Mouse (Mus musculus) spleen, postnatal 14 days (tissue): ENCODE data around the gene Gm7029.
"Not testable (repeated sequence)": the region's sequence is repeated elsewhere in the genome, so short reads cannot be mapped to it uniquely, and the experiment has no call there.

Experiments
- DNase-seq, 2 experiments: peaks; one replicate each; pipeline ENCODE4 v3.0.0; 2021 to 2022; ENCODE audit warnings: low spot score in 2 of 2

Gm7029 gene

DNA sequence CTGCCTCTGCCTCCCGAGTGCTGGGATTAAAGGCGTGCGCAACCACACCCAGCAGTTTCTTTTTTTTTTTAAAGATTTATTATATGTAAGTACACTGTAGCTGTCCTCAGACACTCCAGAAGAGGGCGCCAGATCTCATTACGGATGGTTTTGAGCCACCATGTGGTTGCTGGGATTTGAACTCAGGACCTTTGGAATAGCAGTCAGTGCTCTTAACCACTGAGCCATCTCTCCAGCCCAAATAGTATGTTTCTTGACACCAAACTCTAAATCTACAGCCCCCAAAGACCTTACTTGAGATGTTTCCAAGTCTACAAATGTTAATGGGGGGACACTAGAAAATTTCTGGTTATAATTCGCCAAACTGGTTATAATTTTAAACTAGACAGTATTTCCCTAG is 18.3 kb downstream of the Gm7029 start:
- not testable (repeated sequence) for DNase-seq

DNA sequence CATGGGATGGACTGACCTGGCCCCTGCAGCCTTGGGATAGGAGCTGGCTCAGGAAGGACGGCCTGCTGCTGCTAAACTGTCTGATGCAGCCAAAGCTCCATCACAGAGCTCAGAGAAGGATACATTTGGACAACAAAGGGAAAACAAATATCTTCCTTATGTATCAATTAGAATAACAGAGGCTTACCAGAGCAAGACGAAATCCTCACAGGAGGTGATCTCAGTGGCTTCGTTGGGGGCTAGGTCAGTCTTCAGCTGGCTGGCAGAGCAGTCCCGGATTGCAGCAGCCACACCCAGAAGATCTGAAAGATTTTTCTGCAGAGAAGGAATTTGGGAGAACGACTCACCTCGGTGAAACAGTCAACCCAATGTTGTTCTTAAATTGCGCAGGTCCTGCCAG is 18.8 kb downstream of the Gm7029 start:
- no peak for DNase-seq

DNA sequence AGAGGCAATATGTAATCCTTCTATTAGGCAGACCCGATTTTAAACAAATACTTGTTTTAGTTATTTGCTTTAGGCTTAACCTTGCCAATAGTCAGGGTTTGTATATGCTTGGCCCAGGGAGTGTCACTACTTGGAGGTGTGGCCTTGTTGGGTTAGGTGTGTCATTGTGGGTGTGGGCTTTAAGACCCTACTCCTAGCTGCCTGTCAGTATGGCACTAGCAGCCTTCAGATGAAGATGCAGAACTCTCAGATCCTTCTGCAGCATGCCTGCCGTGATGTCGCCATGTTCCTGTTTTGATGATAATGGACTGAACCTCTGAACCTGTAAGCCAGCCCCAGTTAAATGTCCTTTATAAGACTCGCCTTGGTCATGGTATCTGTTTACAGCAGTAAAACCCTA is 19.4 kb downstream of the Gm7029 start:
- DNase-seq = not testable (repeated sequence)

DNA sequence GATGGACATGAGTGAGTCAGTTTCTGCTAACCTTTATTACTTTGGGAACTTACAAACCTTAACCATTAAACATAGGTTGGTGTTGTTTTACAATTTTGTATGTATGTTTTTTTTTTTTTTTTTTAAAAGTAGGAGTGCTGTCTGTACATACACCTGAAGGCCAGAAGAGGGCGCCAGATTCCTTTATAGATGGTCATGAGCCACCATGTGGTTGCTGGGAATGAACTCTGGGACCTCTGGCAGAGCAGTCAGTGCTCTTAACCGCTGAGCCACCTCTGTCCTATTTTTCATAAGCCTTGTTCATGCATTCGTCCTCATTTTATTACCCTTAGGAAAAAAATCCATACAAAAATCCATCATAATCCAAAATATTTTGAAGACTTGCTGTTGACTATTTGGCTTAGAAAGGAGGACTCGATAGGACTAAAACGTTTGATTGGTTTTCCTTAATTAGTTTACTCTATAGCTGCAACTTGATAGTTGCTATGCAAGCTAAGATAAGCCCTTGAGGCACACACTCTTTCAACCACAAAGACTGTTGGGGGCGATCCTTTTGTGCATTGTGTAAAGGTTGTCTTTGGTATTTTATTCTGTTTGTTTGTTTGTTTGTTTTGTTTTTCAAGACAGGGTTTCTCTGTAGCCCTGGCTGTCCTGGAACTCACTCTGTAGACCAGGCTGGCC is 23.6 kb downstream of the Gm7029 start:
- no peak for DNase-seq

DNA sequence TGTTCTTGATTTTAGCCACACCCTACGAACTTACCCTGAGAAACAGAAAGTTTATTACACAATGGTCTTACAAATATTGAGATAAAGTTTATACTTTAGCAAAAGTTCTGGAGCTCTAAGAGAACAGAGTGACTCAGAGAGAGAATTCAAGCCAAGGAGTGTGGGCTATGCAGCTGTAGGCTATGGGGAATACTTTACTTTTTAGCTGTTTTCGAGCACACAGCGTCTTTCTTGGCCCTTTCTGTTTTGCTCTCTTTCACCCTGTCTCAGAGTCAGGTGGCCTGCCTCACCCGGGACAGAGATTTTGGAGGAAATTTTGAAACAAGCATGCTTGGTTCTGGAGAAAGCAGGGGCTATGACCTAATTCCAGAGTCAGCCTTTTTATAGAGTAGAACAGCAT is 24.6 kb downstream of the Gm7029 start:
- not testable (repeated sequence) for DNase-seq

DNA sequence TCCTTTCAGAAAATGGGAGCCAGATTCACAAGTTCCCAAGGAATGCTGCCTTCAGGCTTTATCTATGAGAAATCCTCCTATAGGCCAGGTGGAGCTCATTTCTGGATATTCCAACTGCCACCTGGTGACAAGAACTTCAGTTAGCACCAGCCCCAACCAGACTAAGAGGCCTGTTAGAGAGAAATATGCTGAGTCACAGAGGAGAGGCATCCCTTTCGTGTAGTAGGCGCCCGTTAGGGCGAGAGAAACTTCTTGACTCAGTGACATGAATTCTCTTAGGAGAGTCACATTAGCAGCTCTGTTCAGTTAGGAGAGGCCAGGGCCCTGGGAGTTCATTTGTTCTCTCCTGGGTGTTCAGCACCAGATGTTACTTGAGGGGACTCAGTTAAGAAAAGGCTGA is 26.0 kb downstream of the Gm7029 start:
- no peak for DNase-seq

DNA sequence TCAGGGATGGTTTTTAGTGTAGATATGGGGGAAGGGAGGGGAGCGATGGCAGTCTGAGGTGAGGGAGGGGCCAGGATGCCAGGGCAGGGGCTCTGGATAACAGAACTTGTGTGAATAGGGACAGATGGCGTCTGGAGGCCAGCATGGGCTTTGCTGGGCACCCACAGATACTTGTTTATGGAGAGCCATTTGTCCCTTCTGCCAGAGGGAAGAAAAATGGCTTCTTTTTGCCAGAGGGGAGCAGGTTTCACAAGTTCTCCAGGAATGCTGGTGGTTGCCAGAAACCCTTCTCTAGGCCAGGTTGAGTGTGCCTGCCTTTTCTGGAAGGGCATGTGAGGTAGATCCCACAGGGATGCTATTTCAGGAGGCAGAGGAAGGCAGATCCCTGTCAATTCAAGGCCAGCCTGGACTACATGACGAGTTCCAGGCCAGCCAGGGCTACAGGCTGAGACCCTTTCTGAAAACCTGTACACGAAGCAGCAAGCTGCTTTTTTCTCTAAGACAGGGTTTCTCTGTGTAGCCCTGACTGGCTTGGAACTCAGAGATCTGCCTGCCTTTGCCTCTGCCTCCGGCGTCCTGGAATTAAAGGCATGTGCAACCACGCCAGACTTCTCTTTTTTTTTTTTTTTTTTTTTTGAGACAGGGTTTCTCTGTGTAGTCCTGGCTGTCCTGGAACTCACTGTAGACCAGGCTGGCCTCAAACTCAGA is 26.8 kb downstream of the Gm7029 start:
- DNase-seq = no peak

DNA sequence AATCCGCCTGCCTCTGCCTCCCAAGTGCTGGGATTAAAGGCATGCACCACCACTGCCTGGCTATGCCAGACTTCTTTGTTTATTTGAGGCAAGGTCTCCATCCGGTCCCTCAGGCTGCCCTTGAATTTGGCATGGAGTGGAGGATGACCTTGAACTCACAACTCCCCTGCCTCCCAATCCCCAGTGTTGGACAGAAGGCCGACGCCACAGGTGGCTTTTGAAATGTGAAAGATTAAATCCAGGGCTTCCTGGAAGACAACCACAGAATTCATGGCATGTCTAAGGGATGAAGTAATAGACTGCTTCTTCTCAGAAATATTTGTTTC is 27.3 kb downstream of the Gm7029 start:
- no peak for DNase-seq

DNA sequence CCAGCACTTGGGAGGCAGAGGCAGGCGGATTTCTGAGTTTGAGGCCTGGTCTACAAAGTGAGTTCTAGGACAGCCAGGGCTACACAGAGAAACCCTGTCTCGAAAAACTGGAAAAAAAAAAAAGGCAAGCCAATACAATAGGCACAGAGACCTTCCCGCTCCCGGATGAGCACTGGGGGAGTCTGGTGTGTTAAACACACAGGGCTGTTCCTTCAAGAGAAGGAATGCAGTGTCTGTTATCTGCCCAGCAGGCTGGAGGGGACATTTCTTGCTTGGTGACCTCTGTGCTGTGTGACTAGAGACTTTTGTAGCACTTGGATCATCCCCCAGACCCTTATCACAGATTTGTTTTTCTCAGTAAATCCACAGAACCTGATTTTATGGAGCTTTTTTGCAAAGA is 28.0 kb downstream of the Gm7029 start:
- DNase-seq = no peak

DNA sequence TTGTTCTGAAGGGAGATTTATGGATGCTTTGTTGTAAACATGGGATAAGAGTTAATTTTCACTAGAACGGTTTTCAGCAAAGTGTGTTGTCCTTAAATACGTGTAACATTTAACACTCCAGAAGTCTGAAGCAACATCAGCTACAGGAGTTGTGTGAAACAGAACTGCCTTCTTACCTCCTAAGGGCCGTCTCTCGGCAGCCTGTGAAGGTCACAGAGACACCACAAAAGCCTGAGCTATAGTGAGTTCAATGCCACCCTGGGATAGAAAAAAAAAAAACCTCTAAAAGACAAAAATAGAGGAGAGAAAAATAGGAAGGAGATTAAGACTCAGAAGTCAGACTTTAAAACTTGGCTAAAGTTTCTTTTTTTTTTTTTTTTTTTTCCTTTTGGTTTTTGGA is 28.4 kb downstream of the Gm7029 start:
- no peak for DNase-seq

DNA sequence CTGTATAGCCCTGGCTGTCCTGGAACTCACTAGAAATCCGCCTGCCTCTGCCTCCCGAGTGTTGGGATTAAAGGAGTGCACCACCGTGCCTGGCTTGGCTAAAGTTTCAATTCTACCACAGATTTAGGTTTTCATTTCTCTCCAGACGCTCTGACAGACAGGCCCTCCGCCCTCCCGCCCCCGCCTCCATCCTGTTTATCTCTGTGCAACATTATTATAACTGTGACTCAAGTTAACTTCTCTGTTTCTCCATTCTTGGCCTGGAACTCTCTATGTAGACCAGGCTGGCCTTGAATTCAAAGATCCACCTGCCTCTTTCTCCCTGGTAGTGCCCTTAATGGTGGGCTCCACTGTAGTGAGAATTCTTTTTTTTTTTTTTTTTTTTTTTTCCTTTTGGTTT is 28.9 kb downstream of the Gm7029 start:
- no peak for DNase-seq

DNA sequence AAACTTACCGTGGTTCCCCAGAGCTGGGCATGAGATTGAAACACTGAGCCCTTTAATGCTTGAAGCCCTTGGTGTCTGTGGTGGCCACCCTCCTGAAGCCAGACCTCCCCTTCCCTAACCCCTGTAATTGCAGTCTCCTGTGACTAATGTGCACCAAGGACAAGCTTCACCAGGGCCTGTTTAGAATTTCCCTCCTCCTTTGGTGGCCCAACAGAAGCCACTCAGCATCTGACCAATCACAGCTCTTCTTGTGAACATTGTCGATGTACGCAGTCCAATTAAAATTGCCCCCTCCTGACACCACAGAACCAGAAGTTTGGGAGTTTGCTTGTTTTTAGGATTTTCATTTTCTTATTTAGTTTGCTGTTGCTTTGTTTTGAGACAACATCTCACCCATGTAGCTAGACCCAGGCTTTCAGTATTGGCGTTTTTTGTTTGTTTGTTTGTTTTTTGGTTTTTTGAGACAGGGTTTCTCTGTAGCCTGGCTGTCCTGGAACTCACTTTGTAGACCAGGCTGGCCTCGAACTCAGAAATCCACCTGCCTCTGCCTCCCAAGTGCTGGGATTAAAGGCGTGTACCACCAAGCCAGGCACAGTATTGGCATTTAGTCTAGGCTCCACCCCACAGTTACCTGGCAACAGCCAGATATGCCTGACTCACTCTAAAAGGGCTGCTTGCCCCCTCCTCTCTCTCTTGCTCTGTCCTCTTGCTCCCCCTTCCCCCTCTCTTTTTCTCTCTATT is 30.4 kb downstream of the Gm7029 start:
- not testable (repeated sequence) for DNase-seq

DNA sequence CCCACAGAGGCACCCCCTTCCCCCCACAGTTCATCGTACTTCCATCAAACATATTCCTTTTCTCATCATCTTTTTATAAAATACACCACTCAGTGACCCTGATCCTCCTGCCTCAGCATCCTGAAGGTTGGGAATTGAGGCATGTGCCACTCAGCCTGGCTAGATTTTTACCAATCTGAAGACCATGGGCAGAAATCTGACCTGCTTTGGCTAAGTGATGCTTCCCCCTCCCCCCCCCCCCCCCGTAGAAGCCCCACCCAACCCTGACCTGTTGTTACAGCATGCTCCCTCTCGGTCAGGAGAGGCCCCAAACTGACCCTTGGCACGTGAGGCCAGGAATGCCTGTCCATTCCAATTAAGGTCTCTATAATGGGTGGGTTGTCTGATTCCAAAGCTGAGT is 31.2 kb downstream of the Gm7029 start, which contains the start of gene Platr17:
Gene Platr17 (plus strand): TSS at position 301 of the 400 bp plus-strand sequence.
- not testable (repeated sequence) for DNase-seq

DNA sequence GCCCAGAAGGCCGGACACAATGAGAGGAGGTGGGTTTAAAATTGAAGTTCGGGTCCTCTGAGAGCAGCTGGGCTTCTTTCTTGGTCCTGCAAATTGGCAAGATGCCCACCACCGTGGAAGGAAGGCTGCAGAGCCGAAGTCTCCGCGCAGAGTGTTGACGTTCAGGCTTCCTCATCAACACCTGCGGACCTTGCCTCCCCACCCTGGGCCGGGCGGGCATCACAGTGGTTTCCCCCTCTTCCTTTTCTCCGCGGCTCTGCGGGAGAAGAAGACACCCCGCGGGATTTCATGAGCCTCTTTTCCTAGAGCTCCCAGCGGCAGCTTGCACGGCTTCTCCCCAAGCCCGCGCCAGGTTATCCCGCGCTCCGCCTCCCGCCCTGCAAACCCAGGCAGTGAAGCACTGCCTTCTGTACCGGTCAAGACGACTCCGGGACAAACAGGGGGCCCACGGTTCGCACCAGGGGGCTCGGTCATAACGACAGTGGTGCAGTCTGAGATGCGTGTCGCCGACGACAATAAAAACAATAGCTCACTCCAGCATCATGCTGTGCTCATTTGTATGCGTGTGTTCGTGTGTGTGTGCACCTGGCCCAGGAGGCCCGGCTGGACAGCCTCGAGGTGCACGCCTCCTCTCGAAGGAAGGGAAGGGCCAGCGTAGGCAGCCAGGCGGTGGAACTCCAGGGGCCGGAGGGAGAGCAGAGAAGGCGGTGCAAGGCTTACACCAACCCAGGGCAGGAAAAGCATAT is 34.9 kb downstream of the Gm7029 start:
- no peak for DNase-seq

DNA sequence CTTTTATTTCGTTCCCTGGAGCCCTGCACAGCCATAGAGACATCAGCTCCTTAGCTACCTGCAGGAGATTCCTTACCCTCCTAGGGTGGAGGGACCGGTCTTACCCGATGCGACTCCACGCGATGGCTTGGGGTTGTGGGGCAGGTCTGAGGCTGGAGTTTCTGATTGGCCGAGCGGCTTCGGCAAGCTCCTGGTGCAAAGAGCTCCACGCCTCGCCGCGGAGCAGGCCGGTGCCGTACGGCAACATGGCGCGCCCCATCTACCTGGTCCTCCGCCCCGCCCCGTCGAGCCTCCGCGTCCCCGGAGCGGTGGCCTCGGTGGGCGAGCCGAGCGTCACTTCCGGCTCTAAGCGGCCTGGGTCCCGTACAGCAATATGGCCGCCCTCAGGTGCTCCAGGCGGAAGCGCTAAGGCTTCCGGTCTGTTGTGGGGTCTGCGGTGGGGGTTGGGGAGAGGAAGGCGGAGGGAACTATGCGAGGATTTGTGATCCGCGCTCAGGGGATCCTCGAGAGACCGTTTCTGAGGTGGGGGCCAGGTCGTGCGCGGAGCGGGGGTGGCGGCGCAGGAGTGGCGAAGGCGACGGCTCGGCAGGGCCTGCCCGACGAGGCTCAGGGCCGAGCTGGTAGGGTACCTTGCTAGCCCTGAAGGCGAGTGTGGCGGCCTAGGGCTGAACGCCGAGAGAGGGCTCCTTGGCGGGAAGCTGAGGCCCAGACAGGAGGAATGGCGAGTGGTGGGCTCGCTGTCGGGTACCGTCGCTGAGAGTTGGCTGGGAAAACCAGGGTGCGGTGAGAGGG is 35.6 kb downstream of the Gm7029 start, which contains the start of gene Daxx:
Gene Daxx (plus strand): TSS at position 338 of the 792 bp plus-strand sequence.
- DNase-seq = peak; percentile 99

DNA sequence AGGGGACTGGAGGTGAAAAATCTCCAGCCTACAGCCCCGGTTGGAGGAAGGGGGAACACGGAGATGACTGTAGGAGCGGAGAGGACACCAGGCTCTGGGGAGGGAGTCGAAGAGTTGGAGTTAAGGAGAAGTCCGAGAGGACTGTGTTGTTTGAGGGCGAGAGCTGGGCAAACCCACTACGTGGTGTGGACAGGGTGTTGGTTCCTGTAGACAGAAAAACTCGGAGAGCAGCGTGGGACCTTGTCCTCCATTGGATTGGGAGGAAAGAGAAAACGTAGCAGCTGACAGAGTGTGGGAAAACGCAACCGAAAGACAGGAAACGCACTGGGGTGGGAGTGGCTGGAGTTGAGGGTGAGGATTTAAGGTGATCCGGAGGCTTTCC is 36.2 kb downstream of the Gm7029 start:
- DNase-seq = no peak

DNA sequence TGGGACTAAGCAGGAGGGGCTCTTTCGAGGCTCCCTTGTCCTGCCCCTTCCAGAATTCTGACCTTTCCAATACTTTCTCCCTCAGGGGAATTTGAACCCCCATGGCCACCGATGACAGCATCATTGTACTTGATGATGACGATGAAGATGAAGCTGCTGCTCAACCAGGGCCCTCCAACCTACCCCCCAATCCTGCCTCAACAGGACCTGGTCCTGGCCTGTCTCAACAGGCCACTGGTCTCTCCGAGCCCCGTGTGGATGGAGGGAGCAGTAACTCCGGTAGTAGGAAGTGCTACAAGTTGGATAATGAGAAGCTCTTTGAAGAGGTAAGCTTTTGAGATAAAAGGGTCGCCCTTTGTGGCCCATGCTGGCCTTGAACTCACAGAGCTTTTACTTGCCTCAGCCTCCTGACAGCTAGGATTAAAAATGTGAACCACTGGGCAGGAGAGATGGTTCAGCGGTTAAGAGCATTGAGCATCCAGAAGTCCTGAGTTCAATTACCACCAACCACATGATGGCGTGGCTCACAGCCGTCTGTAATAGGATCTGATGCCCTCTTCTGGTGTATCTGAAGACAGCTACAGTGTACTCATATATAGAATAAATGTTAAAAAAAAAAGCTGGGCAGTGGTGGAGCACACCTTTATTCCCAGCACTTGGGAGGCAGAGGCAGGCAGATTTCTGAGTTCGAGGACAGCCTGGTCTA is 36.9 kb downstream of the Gm7029 start:
- DNase-seq = no peak

DNA sequence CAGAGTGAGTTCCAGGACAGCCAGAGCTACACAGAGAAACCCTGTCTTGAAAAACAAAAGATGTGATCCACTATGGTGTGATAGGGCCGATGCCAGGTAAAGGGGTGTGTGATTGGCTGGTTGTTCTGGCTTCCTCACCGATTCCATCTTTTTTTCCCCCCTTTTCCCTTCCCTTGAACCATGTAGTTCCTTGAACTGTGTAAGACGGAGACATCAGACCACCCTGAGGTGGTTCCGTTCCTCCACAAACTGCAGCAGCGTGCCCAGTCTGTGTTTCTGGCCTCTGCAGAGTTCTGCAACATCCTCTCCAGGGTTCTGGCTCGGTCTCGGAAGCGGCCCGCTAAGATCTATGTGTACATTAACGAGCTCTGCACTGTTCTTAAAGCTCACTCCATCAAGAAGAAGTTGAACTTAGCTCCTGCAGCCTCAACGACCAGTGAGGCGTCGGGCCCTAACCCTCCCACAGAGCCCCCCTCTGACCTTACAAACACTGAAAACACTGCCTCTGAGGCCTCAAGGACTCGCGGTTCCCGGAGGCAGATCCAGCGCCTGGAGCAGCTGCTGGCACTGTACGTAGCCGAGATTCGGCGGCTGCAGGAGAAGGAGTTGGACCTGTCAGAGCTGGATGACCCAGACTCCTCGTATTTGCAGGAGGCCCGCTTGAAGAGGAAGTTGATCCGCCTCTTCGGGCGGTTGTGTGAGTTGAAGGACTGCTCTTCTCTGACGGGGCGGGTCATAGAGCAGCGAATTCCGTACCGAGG is 37.6 kb downstream of the Gm7029 start:
- no peak for DNase-seq

DNA sequence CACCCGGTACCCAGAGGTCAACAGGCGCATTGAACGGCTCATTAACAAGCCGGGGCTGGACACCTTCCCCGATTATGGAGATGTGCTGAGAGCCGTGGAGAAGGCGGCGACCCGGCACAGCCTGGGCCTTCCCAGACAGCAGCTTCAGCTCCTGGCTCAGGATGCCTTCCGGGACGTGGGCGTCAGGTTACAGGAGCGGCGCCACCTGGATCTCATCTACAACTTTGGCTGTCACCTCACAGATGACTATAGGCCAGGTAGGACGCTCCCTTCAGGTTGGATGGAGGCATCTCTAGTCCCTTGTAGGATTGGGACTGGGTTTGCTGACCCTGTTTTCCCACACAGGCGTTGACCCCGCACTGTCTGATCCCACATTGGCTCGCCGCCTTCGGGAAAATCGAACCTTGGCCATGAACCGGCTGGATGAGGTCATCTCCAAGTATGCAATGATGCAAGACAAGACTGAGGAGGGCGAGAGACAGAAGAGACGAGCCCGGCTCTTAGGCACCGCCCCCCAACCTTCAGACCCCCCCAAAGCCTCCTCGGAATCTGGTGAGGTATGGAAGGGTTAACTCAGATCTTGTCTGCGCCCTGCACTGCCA is 38.3 kb downstream of the Gm7029 start:
- DNase-seq = no peak

DNA sequence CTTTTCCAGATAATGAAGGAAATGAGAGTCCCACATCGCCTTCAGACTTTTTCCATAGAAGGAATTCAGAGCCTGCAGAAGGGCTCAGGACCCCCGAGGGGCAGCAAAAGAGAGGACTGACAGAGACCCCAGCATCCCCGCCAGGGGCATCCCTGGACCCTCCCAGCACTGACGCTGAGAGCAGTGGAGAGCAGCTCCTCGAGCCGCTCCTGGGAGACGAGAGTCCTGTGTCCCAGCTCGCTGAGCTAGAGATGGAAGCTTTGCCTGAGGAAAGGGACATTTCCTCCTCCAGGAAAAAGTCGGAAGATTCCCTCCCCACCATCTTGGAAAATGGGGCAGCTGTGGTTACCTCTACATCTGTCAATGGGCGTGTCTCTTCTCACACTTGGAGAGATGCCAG is 39.6 kb downstream of the Gm7029 start:
- DNase-seq = no peak
